Mouse (Mus musculus): Measurements from ENCODE around the gene Deaf1.

- TF ChIP-seq POLR2A (IDR thresholded peaks at IDR 0.05; ENCODE audit: low read depth, low read length) (no peak), ELF1 (IDR thresholded peaks at IDR 0.05; ENCODE audit: low read depth, low read length) (no peak), RCOR1 (conservative IDR thresholded peaks at IDR 0.05; ENCODE audit: low read depth, low read length) (no peak), CTCF (conservative IDR thresholded peaks at IDR 0.05 in 1 of 2, IDR thresholded peaks at IDR 0.05 in 1 of 2; ENCODE audit: low read depth in 2 of 2, low read length in 2 of 2) (no peak), ZC3H11A (IDR thresholded peaks at IDR 0.05; ENCODE audit: low read depth, low read length) (no peak), EP300 (IDR thresholded peaks at IDR 0.05; ENCODE audit: low read length) (no peak)
Observed at GRCm38 (mm10) chr7:141338576-141339131, 11.2 kb upstream of the Deaf1 start, which contains the start of gene Eps8l2.

Measured in CH12.LX (cell line).